Mouse (Mus musculus) liver, postnatal 0 days (tissue): ENCODE results near the gene Chrm3.

ENCODE experiments used
- CTCF ChIP-seq: sonication (generic); IDR thresholded peaks from 2 replicates; pipeline ENCODE4 v1.5.1; 2016; ENCODE audit warnings: antibody characterized with exemption, low read depth
- EP300 ChIP-seq: IDR thresholded peaks from 2 replicates; pipeline ENCODE4 v1.6.1; 2016; ENCODE audit warnings: antibody characterized with exemption, low read depth, mild to moderate bottlenecking

GRCm38 (mm10) chr13:9880401-9880800 lies 480.2 kb downstream of the Chrm3 start:
- TF ChIP-seq CTCF (no peak), EP300 (no peak)
